Mouse (Mus musculus) cerebellum, adult 2 months (tissue): Measurements from ENCODE around the gene Arrb1.

Experiments used
- CTCF ChIP-seq: fragments of 200-500 bp; IDR thresholded peaks from 2 replicates; pipeline ENCODE4 v1.5.1; 2011; ENCODE audit warnings: low read depth, mild to moderate bottlenecking, control low read depth, low read length, moderate library complexity, borderline replicate concordance; ENCODE audit not compliant: insufficient read depth
- POLR2A ChIP-seq: fragments of 200-500 bp; IDR thresholded peaks from 2 replicates; pipeline ENCODE4 v1.6.1; 2011; ENCODE audit warnings: low read length, control low read depth, borderline replicate concordance; ENCODE audit not compliant: insufficient read depth

GRCm38 (mm10) chr7:99559091-99559490 lies 23.8 kb downstream of the Arrb1 start:
- TF ChIP-seq POLR2A: no peak
- no peak for TF ChIP-seq CTCF
